Mouse (Mus musculus): ENCODE data around the gene Nfkb1. TPM values are rescaled to one million over a fixed set of nuclear protein-coding genes. Genes with fewer than 3 reads are reported as not detected.

Nfkb1 gene
- polyA plus RNA-seq, 1 experiment from 2014 or later = 18.4 TPM

DNA sequence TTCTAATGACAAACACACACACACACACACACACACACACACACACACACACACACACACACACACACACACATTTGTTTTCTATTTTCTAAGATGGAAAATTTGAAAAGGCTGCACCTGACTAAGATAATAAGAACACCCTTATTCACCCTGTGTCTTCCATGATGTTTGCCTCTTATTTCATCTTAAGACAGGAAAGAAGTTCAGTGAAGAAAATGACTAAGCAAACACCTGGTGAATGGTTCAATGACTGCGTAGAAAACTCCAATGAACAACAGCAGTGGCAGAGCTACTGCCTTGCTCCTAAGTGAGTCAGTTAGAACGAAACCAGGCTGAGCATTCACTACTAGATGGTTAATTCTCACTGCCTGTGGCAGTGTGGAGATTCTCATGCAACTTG is 30.8 kb upstream of the Nfkb1 start:
- H3K27ac ChIP-seq = peak overlapping the region; percentile 10; the same call in 1 of the 2 replicates
- 84% methylated on average over 2 of the region's 2 CpGs for WGBS (ENCODE audit: insufficient replicate concordance)
- no peaks in the 10 kb centered on the region for H3K36me3 ChIP-seq
- no peak overlapping the region for H3K4me2 ChIP-seq
- no peak overlapping the region for H3K4me3 ChIP-seq
- H3K4me1 ChIP-seq = peaks cover 51% of the 10 kb centered on the region
- no peaks in the 10 kb centered on the region for H3K27me3 ChIP-seq (replicated peaks)
- H3K9me3 ChIP-seq (replicated peaks) = no peaks in the 10 kb centered on the region
- ATAC-seq = no peak
- H3K9ac ChIP-seq = no peak overlapping the region

DNA sequence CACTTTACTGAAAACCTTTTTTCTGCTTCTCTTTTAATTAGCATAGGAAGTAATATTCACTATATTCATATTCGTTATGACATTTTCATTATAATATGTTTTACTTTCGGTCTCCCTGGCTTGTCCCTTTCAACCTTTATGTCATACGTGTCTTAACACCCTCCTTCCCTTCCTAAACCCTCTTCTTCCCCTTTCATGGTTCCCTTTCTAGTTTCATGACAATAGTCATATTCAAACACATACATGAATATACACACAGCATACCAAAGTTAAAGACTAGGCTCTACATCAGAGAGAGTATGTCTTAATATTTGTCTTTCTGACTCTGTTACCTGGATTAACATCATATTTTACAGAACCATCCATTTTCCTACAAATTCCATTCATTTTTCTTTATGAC is 28.6 kb upstream of the Nfkb1 start:
- Histone ChIP-seq H3K9me3 (replicated peaks) (no peaks in the 10 kb centered on the region), H3K27ac (peak overlapping the region; percentile 79; the same call in 1 of the 2 replicates), H3K27me3 (replicated peaks) (no peaks in the 10 kb centered on the region), H3K4me1 (peaks cover 37% of the 10 kb centered on the region), H3K36me3 (no peaks in the 10 kb centered on the region), H3K9ac (no peak overlapping the region), H3K4me2 (no peak overlapping the region), H3K4me3 (no peak overlapping the region)
- ATAC-seq = no peak
- WGBS (ENCODE audit: insufficient replicate concordance) = 75% methylated on average over 3 of the region's 3 CpGs

- Histone ChIP-seq H3K9me3 (replicated peaks) (no peaks in the 10 kb centered on the region), H3K27me3 (replicated peaks) (no peaks in the 10 kb centered on the region), H3K27ac (peak overlapping the region; percentile 79), H3K4me2 (peak overlapping the region; percentile 51), H3K9ac (peak overlapping the region; percentile 43), H3K4me1 (peaks cover 37% of the 10 kb centered on the region), H3K4me3 (peak overlapping the region; percentile 16), H3K36me3 (no peaks in the 10 kb centered on the region)
- ATAC-seq = peak; percentile 96
- 16% methylated on average over 6 of the region's 6 CpGs for WGBS (ENCODE audit: insufficient replicate concordance)
These were observed 27.8 kb upstream of the Nfkb1 start for GRCm38 (mm10) chr3:135719179-135719532.

- H3K4me2 ChIP-seq = peak overlapping the region; percentile 51
- peak overlapping the region; percentile 16 for H3K4me3 ChIP-seq
- 38% methylated on average over 6 of the region's 6 CpGs for WGBS (ENCODE audit: insufficient replicate concordance)
- peak overlapping the region; percentile 79 for H3K27ac ChIP-seq
- peak overlapping the region; percentile 43 for H3K9ac ChIP-seq
- no peaks in the 10 kb centered on the region for H3K36me3 ChIP-seq
- H3K27me3 ChIP-seq (replicated peaks) = no peaks in the 10 kb centered on the region
- ATAC-seq = peak; percentile 80
- peaks cover 37% of the 10 kb centered on the region for H3K4me1 ChIP-seq
- H3K9me3 ChIP-seq (replicated peaks) = no peaks in the 10 kb centered on the region
These were observed 27.2 kb upstream of the Nfkb1 start for GRCm38 (mm10) chr3:135718323-135719178.

DNA sequence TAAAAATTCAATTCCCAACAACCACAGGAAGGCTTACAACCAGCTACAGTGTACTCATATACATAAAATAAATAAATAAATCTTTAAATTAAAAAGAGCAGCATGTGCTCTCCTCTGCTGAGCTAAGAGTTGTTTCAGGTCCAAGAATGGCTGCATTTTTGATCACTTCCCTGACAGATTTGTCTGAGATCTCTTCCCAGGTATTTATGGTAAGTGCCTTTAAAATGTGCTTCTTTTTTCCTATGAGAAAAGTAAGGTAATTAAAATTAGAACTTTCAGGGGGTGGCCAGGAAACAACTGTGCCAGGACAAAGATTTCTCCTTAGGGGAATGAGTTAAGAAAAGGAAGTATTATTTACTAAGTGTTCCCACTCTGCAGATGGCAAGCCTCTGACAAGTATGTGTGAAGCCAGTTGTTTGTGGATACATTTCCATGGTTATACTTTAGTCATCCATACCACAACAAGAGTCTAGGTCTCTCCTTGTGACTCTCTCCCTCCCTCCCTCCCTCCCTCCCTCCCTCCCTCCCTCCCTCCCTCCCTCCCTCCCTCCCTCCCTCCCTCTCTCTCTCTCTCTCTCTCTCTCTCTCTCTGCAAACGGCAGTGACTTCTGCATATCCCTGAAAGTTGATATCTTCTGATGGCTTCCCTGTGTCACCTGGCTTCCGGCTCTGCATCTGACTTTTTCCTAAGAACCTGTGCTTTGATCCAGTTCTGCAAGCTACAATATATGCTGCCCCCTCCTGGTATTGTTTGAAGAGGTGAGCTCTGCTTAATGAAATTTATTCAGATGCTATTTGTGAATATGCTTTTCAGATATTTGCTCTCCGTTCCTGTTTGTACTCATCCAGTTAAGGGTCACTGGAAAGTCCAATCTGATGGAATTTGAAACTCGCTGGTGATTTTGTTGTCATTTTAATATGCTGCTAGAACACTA is 21.9 kb upstream of the Nfkb1 start:
- H3K27ac ChIP-seq = no peak overlapping the region
- peaks cover 8% of the 10 kb centered on the region for H3K4me1 ChIP-seq
- no peak overlapping the region for H3K9ac ChIP-seq
- no peak overlapping the region for H3K4me2 ChIP-seq
- no peak for ATAC-seq
- H3K36me3 ChIP-seq = no peaks in the 10 kb centered on the region
- no peaks in the 10 kb centered on the region for H3K27me3 ChIP-seq (replicated peaks)
- WGBS (ENCODE audit: insufficient replicate concordance) = 28% methylated on average over 4 of the region's 4 CpGs
- no peaks in the 10 kb centered on the region for H3K9me3 ChIP-seq (replicated peaks)
- H3K4me3 ChIP-seq = no peak overlapping the region

GRCm38 (mm10) chr3:135711613-135712012 is 20.3 kb upstream of the Nfkb1 start:
- Histone ChIP-seq H3K9ac (no peak overlapping the region), H3K9me3 (replicated peaks) (no peaks in the 10 kb centered on the region)
- WGBS (ENCODE audit: insufficient replicate concordance) = 73% methylated on average over 4 of the region's 4 CpGs

GRCm38 (mm10) chr3:135711040-135711570 is 19.8 kb upstream of the Nfkb1 start:
- Histone ChIP-seq H3K4me2 (no peak overlapping the region), H3K36me3 (no peaks in the 10 kb centered on the region), H3K27me3 (replicated peaks) (no peaks in the 10 kb centered on the region), H3K9ac (no peak overlapping the region), H3K9me3 (replicated peaks) (no peaks in the 10 kb centered on the region), H3K27ac (no peak overlapping the region), H3K4me1 (0 out of 2 replicates have a peak, but pooled peaks cover 2% of the 10 kb centered on the region), H3K4me3 (no peak overlapping the region)
- ATAC-seq = no peak
- 60% methylated on average over 9 of the region's 9 CpGs for WGBS (ENCODE audit: insufficient replicate concordance)

More at GRCm38 (mm10) chr3:135711613-135712012, 20.3 kb upstream of the Nfkb1 start:
- H3K4me3 ChIP-seq = no peak overlapping the region
- 0 out of 2 replicates have a peak, but pooled peaks cover 2% of the 10 kb centered on the region for H3K4me1 ChIP-seq
- no peaks in the 10 kb centered on the region for H3K27me3 ChIP-seq (replicated peaks)
- H3K27ac ChIP-seq = no peak overlapping the region
- no peaks in the 10 kb centered on the region for H3K36me3 ChIP-seq
- H3K4me2 ChIP-seq = no peak overlapping the region
- ATAC-seq = no peak

DNA sequence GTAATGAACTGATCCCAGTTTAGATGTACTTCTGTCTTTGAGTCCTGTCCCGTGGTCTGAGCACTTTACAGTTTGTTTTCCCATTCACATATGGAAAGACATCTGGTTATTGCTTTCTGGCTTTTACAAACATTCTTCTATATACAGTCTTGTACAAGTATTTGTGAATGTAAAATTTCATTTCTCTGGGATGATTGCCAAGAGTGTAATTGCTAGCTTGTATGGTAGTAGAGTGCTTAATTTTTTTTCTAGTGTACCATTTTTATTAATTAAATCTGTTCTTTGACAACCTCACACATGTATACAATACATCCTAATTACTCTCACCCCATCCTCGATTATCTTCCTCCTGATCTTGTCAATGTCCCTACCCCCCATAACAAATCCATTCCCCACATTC is 12.0 kb upstream of the Nfkb1 start:
- H3K4me3 ChIP-seq = no peak overlapping the region
- no peak overlapping the region for H3K27ac ChIP-seq
- no peak overlapping the region for H3K9ac ChIP-seq
- no peaks in the 10 kb centered on the region for H3K27me3 ChIP-seq (replicated peaks)
- WGBS (ENCODE audit: insufficient replicate concordance) = 62% methylated on average over 2 of the region's 2 CpGs
- H3K4me1 ChIP-seq = peaks cover 10% of the 10 kb centered on the region; the same call in 1 of the 2 replicates
- no peak for ATAC-seq
- H3K9me3 ChIP-seq (replicated peaks) = no peaks in the 10 kb centered on the region
- H3K36me3 ChIP-seq = no peaks in the 10 kb centered on the region
- no peak overlapping the region for H3K4me2 ChIP-seq

GRCm38 (mm10) chr3:135702658-135703057 is 11.3 kb upstream of the Nfkb1 start:
- Histone ChIP-seq H3K27ac (no peak overlapping the region), H3K36me3 (no peaks in the 10 kb centered on the region), H3K4me1 (peaks cover 13% of the 10 kb centered on the region; the same call in 1 of the 2 replicates), H3K9me3 (replicated peaks) (no peaks in the 10 kb centered on the region), H3K27me3 (replicated peaks) (no peaks in the 10 kb centered on the region), H3K4me2 (no peak overlapping the region), H3K4me3 (no peak overlapping the region), H3K9ac (no peak overlapping the region)
- ATAC-seq = no peak
- 69% methylated on average over 5 of the region's 5 CpGs for WGBS (ENCODE audit: insufficient replicate concordance)

DNA sequence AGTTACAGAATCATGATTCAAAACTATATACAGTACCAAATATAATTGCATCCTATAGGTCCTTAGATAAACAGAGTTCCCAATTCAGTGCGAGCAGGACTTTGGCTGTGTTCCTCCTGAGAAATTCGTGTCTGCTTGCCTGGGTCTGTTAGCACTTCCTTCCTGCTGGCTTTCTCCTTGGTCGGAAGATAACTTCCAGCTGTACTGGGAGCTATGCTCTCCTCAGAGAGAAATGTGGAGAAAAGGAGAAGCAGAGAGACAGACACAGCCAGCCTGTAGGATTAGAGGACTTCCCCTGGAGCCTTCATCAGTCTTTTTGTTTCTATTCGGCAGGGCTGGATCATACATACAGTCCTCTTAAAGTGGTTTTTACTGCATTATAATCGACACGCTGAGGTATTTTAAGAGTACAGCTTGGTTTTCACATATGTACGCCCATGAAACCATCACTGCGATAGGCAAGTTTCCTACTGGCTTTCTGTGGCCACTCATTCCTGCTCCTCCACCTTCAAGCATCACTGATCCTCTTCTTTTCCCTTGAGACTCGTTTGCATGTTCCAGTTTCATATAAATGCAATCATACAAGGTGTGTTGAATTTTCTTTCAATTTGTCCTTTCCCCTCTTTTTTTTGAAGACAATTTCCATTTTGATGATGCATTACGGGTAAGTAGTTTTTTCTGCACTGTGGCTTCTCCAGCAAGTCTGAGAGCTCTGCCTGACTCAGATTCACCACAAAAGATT is 8.3 kb upstream of the Nfkb1 start:
- 38% methylated on average over 10 of the region's 10 CpGs for WGBS (ENCODE audit: insufficient replicate concordance)
- no peak for ATAC-seq
- H3K27ac ChIP-seq = no peak overlapping the region

DNA sequence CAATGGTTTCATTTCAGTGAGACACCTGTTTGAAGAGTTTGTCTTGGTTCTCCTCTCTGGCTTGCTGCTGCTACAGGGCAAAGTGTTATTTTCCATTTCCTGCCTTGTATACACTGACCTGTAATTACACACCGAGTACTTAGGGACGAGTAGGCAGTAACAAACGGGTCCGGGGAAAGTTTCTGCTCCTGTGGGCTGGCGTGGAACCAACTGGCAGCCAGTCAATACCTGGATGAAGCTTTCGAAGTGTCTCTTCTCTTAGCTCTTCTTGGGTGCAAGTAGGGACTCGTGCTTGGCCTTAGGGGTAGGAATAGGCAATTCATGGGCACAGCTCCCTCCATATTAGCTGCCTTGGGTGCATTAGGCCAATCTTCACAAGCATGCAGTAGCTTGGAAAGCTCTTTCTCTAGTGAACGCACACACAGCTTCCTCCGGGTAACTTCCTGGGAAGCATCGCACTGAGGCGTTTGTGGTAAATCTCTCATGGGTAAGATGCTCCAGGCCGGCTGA is 7.2 kb upstream of the Nfkb1 start:
- 57% methylated on average over 12 of the region's 12 CpGs for WGBS (ENCODE audit: insufficient replicate concordance)
- ATAC-seq = no peak
- no peak overlapping the region for H3K27ac ChIP-seq

More for the DNA sequence above, 8.3 kb upstream of the Nfkb1 start:
- H3K4me3 ChIP-seq = no peak overlapping the region
- no peak overlapping the region for H3K4me2 ChIP-seq
- H3K4me1 ChIP-seq = peaks cover 30% of the 10 kb centered on the region
- H3K9me3 ChIP-seq (replicated peaks) = no peaks in the 10 kb centered on the region
- H3K27me3 ChIP-seq (replicated peaks) = no peaks in the 10 kb centered on the region
- H3K36me3 ChIP-seq = no peaks in the 10 kb centered on the region
- H3K9ac ChIP-seq = no peak overlapping the region

More for the DNA sequence above, 7.2 kb upstream of the Nfkb1 start:
- Histone ChIP-seq H3K27me3 (replicated peaks) (peaks cover 4% of the 10 kb centered on the region), H3K4me3 (no peak overlapping the region), H3K4me1 (peaks cover 30% of the 10 kb centered on the region), H3K9me3 (replicated peaks) (no peaks in the 10 kb centered on the region), H3K9ac (no peak overlapping the region), H3K4me2 (no peak overlapping the region), H3K36me3 (no peaks in the 10 kb centered on the region)

Measured in liver, embryonic 12.5 days (tissue).